Mouse (Mus musculus) heart, embryonic 13.5 days (tissue): Measurements from ENCODE around the gene Ccdc181. TPM values are rescaled to one million over a fixed set of nuclear protein-coding genes. Genes with fewer than 3 reads are reported as not detected.

Source experiments
- ATAC-seq: fragments of 200-750 bp; cut with Nextera tagmentation; 2 replicates; pipeline ENCODE4 v1.8.0; 2017; ENCODE audit warnings: moderate TSS enrichment; ENCODE audit not compliant: insufficient number of reproducible peaks, low FRiP score, low TSS enrichment; ENCODE audit errors: extremely low read depth
- H3K27ac ChIP-seq: fragments of 300-500 bp; sonication (generic); replicated peaks from 2 replicates; pipeline ENCODE4 v1.5.1; 2015; ENCODE audit warnings: moderate library complexity, mild to moderate bottlenecking, inconsistent platforms
- H3K27me3 ChIP-seq: fragments of 300-500 bp; sonication (generic); replicated peaks from 2 replicates; pipeline ENCODE4 v1.6.1; 2015; ENCODE audit warnings: mild to moderate bottlenecking, inconsistent platforms
- H3K36me3 ChIP-seq: fragments of 300-500 bp; sonication (generic); 2 replicates; pipeline ENCODE4 v1.6.1; 2015; ENCODE audit warnings: mild to moderate bottlenecking, inconsistent platforms
- H3K4me1 ChIP-seq: fragments of 300-500 bp; sonication (generic); 2 replicates; pipeline ENCODE4 v1.6.1; 2015; ENCODE audit warnings: inconsistent platforms
- H3K4me2 ChIP-seq: fragments of 300-500 bp; sonication (generic); 2 replicates; pipeline ENCODE4 v1.6.1; 2015; ENCODE audit warnings: inconsistent platforms, mild to moderate bottlenecking, moderate library complexity
- H3K4me3 ChIP-seq: fragments of 300-500 bp; sonication (generic); 2 replicates; pipeline ENCODE4 v1.5.1; 2015; ENCODE audit warnings: moderate library complexity, mild to moderate bottlenecking, inconsistent platforms
- H3K9ac ChIP-seq: fragments of 300-500 bp; sonication (generic); 2 replicates; pipeline ENCODE4 v1.6.1; 2015; ENCODE audit warnings: inconsistent platforms, mild to moderate bottlenecking, moderate library complexity
- H3K9me3 ChIP-seq: fragments of 300-500 bp; sonication (generic); 2 replicates; pipeline ENCODE4 v1.6.1; 2016; ENCODE audit warnings: inconsistent platforms
- WGBS: fragments of 180-500 bp; shearing (Covaris S2); methylation state at CpG from one replicate; pipeline ENCODE4 v1.1.7; 2015; ENCODE audit warnings: mixed read lengths; 5-methylcytosine and 5-hydroxymethylcytosine counted together
- polyA plus RNA-seq: library from polyadenylated mRNA; unstranded; fragments of >200 nt; fragmentation: Nextera tagmentation; extraction: Ambion mirVana; gene quantifications from 2 replicates; pipeline ENCODE4 v1.2.1, GENCODE M21; 2015

The Ccdc181 gene
- polyA plus RNA-seq, 1 experiment from 2014 or later, result 9.5 TPM

DNA sequence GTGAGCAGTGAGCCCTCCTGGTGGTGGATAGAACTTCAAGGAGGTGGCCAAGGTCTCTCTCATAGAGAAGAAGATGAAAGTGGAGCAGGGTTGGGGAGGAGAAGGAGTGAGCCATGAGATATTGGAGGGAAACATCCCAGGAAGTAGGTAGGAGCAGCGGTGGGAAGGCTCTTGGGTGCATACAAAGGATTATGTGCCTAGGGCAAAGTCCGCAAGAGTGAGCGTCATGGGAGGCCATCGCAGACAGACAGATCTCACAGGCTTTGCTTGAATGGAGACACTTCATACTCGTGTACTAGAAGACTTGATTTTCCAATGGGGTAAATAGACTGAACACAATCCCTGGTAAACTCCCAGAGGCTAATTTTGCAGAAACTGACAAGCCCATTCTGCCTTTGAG is 43.1 kb downstream of the Ccdc181 start:
- Histone ChIP-seq H3K36me3 (peaks cover 5% of the 10 kb centered on the region; the same call in 1 of the 2 replicates), H3K27ac (no peak overlapping the region), H3K9ac (no peak overlapping the region), H3K4me2 (no peak overlapping the region), H3K9me3 (no peaks in the 10 kb centered on the region), H3K27me3 (no peaks in the 10 kb centered on the region), H3K4me1 (peaks cover 43% of the 10 kb centered on the region), H3K4me3 (no peak overlapping the region)
- WGBS, result 95% methylated on average over 5 of the region's 5 CpGs
- ATAC-seq, result no peak

DNA sequence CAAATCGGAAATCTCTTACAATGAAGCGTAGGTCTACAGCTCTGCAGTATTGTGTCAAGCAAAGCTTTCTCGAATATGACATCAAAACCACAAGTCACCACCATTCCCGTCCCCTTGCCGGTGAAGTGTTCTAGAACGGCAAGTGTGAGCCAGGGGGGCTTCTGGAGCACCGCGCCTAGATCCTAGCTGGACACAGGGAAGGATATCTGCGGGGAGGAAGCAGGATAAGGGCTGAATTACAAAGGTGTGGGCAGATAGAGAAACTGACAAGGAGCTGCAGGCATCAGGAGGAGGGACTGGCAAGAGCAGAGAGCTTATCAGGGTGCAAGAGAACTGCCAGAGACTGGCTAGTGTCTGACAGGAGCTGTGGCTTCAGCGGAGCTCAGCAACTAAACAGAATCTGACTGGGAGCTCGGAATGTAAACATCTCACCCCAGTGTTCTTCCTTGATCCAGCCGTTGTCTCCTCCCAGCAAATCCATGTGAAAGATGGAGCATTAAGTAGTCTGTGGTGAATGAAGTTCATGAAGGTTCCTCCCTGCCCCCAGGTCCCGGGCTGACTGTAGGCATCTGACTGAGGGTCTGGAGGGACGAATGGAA is 44.3 kb downstream of the Ccdc181 start:
- Histone ChIP-seq H3K36me3 (no peaks in the 10 kb centered on the region), H3K4me2 (peak overlapping the region; percentile 62), H3K27ac (peak overlapping the region; percentile 79), H3K4me3 (peak overlapping the region; percentile 35), H3K9ac (peak overlapping the region; percentile 70), H3K27me3 (no peaks in the 10 kb centered on the region), H3K4me1 (peaks cover 43% of the 10 kb centered on the region), H3K9me3 (no peaks in the 10 kb centered on the region)
- 18% methylated on average over 14 of the region's 14 CpGs for WGBS
- no peak for ATAC-seq

DNA sequence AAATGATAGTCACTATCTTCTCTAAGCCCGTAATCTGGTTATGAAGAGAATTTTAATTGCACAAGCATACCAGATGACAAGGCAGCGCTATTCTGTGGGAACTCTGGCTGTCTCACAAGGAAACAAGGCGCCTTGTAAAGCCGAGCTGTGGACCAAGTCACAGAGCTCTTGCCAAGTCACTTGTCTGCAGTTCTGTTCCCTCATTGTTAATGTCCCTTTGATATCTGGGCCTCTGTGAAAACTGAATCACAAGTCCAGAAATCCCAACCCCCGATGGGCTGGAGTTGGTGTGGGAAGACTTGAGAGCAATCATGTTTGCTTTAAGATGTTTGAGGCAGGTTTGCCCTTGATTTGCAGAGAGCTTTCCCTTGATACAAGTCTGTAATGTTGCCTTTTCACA is 45.3 kb downstream of the Ccdc181 start:
- Histone ChIP-seq H3K27ac (peak overlapping the region; percentile 79), H3K36me3 (no peaks in the 10 kb centered on the region), H3K27me3 (no peaks in the 10 kb centered on the region), H3K4me3 (no peak overlapping the region), H3K4me1 (peaks cover 43% of the 10 kb centered on the region), H3K4me2 (no peak overlapping the region), H3K9me3 (no peaks in the 10 kb centered on the region), H3K9ac (no peak overlapping the region)
- 38% methylated on average over 5 of the region's 5 CpGs for WGBS
- no peak for ATAC-seq

DNA sequence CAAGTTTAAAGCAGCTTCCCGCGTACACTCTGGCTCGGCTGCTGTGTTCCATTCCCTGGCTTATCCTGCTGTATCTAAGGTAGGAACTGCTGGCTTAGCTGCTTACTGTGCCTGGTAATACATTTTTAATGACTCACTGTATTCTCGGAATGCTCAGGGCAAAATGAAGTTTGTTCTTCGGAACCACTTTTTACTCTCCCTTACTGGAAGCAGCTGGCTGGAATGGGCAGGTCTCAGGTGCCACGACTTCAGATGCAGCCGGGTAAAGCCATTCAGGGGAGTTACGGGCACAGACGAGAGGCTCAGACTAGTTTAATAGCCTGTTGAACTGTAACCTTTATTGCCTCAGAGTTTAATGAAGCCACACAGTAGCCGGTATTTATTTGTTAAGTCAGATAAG is 46.0 kb downstream of the Ccdc181 start:
- ATAC-seq, result no peak
- Histone ChIP-seq H3K36me3 (no peaks in the 10 kb centered on the region), H3K4me2 (no peak overlapping the region), H3K27me3 (no peaks in the 10 kb centered on the region), H3K4me3 (no peak overlapping the region), H3K4me1 (peaks cover 43% of the 10 kb centered on the region), H3K9me3 (no peaks in the 10 kb centered on the region), H3K27ac (peak overlapping the region; percentile 65), H3K9ac (no peak overlapping the region)
- 74% methylated on average over 10 of the region's 10 CpGs for WGBS

DNA sequence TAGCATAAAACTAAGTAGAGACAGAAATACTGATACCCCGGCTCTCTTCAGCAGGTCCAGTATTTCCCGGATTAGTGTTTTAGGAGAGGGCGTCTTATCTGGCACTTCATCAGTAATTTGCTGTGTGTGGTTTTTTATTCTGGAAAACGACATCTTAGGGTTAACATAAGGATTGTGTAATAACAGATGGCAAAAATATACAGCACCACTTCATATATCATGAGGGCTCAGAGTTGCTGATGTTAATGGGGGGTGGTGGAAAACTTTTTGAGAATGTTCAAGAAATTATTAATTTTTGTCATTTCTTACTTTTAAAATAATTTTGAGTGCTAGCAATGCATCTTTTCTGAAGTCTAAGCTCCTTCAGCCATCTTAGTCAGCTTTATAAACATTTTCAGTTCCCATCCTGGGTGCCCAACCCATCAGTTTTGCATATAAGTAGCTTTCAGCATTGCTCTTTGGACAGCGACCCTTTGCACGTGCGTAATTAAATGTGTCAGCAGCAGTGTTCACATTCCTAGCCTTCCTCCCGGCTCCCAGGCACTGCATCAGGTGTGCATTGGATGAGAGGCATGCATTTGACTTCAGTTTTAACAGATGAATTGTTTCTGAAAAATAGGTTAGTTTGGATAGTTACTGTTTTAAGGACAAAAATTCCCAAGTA is 47.7 kb downstream of the Ccdc181 start:
- Histone ChIP-seq H3K9me3 (no peaks in the 10 kb centered on the region), H3K4me3 (no peak overlapping the region), H3K4me1 (peaks cover 41% of the 10 kb centered on the region), H3K27ac (no peak overlapping the region), H3K27me3 (no peaks in the 10 kb centered on the region), H3K36me3 (peaks cover under 1% of the 10 kb centered on the region; the same call in 1 of the 2 replicates), H3K9ac (no peak overlapping the region), H3K4me2 (no peak overlapping the region)
- ATAC-seq, result no peak
- WGBS, result 68% methylated on average over 8 of the region's 8 CpGs

DNA sequence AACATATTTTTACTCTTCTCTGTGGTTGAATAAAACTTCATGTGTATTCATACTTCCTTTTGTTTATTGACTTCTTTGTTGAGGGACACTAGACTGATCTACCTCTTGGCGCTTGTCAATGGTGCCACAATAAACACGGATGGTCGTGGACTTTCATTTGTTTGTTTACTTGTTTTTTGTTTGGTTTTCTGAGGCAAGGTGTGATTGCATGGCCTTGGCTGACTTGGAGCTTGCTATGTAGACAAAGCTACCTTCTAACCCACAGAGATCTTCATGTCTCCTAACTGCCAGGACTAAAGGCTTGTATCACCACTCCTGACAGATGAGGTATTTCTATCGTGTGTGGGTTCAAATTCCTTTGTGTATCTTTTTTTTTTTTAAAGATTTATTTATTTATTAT is 48.8 kb downstream of the Ccdc181 start:
- no peak overlapping the region for H3K9ac ChIP-seq
- WGBS, result 82% methylated on average over 4 of the region's 4 CpGs
- peaks cover 4% of the 10 kb centered on the region; the same call in 1 of the 2 replicates for H3K36me3 ChIP-seq
- H3K27ac ChIP-seq, result no peak overlapping the region
- no peak overlapping the region for H3K4me3 ChIP-seq
- H3K4me2 ChIP-seq, result no peak overlapping the region
- no peak for ATAC-seq
- H3K9me3 ChIP-seq, result no peaks in the 10 kb centered on the region
- H3K4me1 ChIP-seq, result peaks cover 37% of the 10 kb centered on the region
- H3K27me3 ChIP-seq, result no peaks in the 10 kb centered on the region

DNA sequence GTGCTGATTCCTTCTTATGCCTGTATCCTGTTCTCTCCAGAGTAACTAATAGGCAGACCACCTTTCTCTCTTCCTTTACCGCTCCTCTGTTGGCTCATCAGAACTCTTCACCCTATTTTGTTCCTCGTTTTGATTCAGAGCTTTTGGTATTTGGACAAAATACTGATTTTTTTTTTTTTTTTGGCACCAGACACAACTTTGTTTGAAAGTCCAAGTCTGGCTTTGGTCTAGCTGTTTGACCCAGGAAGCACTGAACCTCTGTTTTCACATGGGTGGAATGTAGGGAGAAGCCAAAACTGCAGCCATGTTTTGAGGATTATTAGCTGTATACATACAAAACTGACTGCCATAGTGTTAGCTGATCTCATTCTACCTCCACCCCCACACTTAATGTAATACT is 49.5 kb downstream of the Ccdc181 start:
- 82% methylated on average over 2 of the region's 2 CpGs for WGBS
- H3K27ac ChIP-seq, result no peak overlapping the region
- no peak overlapping the region for H3K4me2 ChIP-seq
- peaks cover 4% of the 10 kb centered on the region; the same call in 1 of the 2 replicates for H3K36me3 ChIP-seq
- ATAC-seq, result no peak
- H3K27me3 ChIP-seq, result no peaks in the 10 kb centered on the region
- H3K9ac ChIP-seq, result no peak overlapping the region
- H3K9me3 ChIP-seq, result no peaks in the 10 kb centered on the region
- peaks cover 30% of the 10 kb centered on the region for H3K4me1 ChIP-seq
- no peak overlapping the region for H3K4me3 ChIP-seq

DNA sequence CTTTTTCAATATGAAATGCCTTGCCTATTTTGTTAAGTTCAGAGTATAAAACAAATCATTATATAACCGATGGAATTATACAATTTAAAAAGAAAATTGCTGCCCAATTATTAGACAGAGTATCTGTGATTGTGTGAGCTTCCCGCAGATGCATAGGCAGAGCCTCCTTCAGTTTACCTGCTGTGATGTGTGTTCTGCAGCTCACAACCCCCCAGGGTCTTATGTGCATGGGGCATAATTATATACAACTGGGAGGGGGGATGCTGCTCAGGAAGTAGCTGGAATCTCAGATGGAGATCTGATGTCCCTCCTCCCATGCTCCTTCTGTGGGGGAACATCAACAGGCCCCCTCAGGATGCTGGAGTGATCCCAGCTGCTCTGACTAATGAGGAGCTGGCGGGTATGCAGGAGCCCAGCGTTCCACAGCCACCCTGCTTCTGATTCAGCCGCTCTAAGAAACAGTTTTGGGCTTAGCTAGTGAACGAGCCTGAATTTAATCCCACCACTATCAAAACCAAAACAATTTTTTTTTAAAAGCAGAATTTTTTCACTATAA is 51.3 kb downstream of the Ccdc181 start:
- no peaks in the 10 kb centered on the region for H3K9me3 ChIP-seq
- 54% methylated on average over 6 of the region's 6 CpGs for WGBS
- H3K4me1 ChIP-seq, result peaks cover 13% of the 10 kb centered on the region
- H3K27ac ChIP-seq, result 0 out of 2 replicates have a peak overlapping the region, but pooled peaks have one; percentile 2
- H3K9ac ChIP-seq, result no peak overlapping the region
- H3K4me2 ChIP-seq, result no peak overlapping the region
- no peak overlapping the region for H3K4me3 ChIP-seq
- H3K36me3 ChIP-seq, result peaks cover 11% of the 10 kb centered on the region
- no peaks in the 10 kb centered on the region for H3K27me3 ChIP-seq
- ATAC-seq, result no peak

DNA sequence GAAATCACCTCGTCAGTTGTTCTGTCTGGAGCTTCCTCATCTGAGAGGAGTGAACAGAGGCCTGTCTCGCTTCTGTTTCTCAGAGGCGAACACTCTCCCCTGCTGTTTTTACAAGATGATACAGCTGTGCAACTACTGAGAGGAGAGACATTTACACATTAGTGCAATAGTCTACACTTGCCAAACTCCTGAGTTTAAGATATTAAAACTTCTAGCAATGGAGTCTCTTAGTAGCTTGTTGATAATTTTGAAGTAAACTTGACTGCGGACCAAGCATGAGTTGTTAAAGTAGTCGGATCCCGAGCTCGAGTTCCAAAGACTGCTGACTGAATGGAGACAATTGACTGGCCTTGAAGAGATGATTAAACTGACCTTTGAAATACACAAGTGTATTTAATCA is 52.4 kb downstream of the Ccdc181 start:
- no peak overlapping the region; the same call in 1 of the 2 replicates for H3K27ac ChIP-seq
- 67% methylated on average over 7 of the region's 7 CpGs for WGBS
- peaks cover 7% of the 10 kb centered on the region for H3K4me1 ChIP-seq
- no peak overlapping the region for H3K4me2 ChIP-seq
- H3K9ac ChIP-seq, result no peak overlapping the region
- H3K36me3 ChIP-seq, result peaks cover 11% of the 10 kb centered on the region
- H3K27me3 ChIP-seq, result no peaks in the 10 kb centered on the region
- H3K4me3 ChIP-seq, result no peak overlapping the region
- ATAC-seq, result no peak
- H3K9me3 ChIP-seq, result no peaks in the 10 kb centered on the region

DNA sequence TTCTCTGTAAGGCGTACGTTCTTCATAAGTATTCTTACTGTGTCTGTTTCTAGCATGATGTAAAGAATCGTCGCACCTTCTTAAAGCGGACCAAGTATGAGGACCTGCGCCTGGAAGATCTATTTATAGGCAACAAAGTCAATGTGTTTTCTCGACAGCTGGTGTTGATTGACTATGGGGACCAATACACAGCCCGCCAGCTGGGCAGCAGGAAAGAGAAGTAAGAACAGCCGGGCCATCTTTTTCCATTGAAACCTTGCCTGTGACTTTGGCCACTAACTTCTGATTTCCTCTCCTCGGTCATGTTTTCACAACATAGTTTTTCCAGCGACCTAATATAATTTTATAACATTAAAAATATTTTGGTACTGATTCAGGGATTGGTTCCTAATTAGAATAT is 57.2 kb downstream of the Ccdc181 start:
- Histone ChIP-seq H3K9me3 (no peaks in the 10 kb centered on the region), H3K9ac (no peak overlapping the region), H3K4me3 (no peak overlapping the region), H3K4me1 (no peaks in the 10 kb centered on the region), H3K27ac (no peak overlapping the region), H3K4me2 (no peak overlapping the region), H3K27me3 (no peaks in the 10 kb centered on the region), H3K36me3 (peaks cover 25% of the 10 kb centered on the region)
- no peak for ATAC-seq
- 64% methylated on average over 11 of the region's 11 CpGs for WGBS

DNA sequence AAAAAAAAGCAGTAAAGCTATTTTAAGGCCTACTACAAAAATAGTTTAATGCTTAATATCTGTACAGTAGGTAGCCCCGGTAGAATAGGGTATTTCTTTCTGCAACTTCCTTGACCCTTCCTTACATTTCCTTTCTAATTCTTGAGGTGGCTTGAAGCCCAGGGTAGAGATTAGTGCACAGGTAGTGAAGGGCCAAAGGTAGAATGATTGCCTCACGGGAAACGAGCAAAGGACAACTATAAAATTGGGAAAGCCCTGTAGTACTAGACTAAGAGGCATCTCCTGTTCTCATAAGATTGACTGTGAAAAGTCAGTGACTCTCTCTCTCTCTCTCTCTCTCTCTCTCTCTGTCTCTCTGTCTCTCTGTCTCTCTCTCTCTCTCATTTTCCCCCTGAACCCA is 60.0 kb downstream of the Ccdc181 start:
- 90% methylated on average over 3 of the region's 3 CpGs for WGBS

More for the DNA sequence above, 60.0 kb downstream of the Ccdc181 start:
- Histone ChIP-seq H3K27ac (no peak overlapping the region), H3K4me1 (peaks cover 4% of the 10 kb centered on the region; the same call in 1 of the 2 replicates), H3K9ac (no peak overlapping the region), H3K4me3 (no peak overlapping the region), H3K27me3 (no peaks in the 10 kb centered on the region), H3K4me2 (no peak overlapping the region), H3K9me3 (no peaks in the 10 kb centered on the region), H3K36me3 (peaks cover 20% of the 10 kb centered on the region)
- no peak for ATAC-seq
